Mouse (Mus musculus) G1E (cell line): Measurements from ENCODE around the gene Gm43064.

Experiments
- CTCF ChIP-seq: IDR thresholded peaks from 2 replicates; pipeline ENCODE4 v1.5.1; 2012; ENCODE audit warnings: low read depth, low read length, inconsistent platforms, mixed read lengths
- GATA1 ChIP-seq: IDR thresholded peaks from 2 replicates; pipeline ENCODE4 v1.6.1; 2012; ENCODE audit warnings: borderline replicate concordance, low read length, inconsistent platforms, mixed read lengths
- GATA2 ChIP-seq: IDR thresholded peaks from 2 replicates; pipeline ENCODE4 v1.6.1; 2012; ENCODE audit warnings: low read depth, low read length, inconsistent platforms, borderline replicate concordance
- POLR2AphosphoS5 ChIP-seq: IDR thresholded peaks from 2 replicates; pipeline ENCODE4 v1.6.1; 2012; ENCODE audit warnings: low read depth, low read length, inconsistent platforms; ENCODE audit not compliant: insufficient replicate concordance
- TAL1 ChIP-seq: conservative IDR thresholded peaks from 2 replicates; pipeline ENCODE4 v1.6.1; 2012; ENCODE audit warnings: low read depth, low read length, inconsistent platforms, mixed read lengths

- no peak for TF ChIP-seq CTCF
- TF ChIP-seq GATA2, result no peak
- TF ChIP-seq GATA1, result no peak
- TF ChIP-seq TAL1, result no peak
- TF ChIP-seq POLR2AphosphoS5, result no peak
These were observed 3.7 kb upstream of the Gm43064 start for GRCm38 (mm10) chr3:103805671-103806070.
